Mouse (Mus musculus): ENCODE results near the gene Colca2.

Gene Colca2

DNA sequence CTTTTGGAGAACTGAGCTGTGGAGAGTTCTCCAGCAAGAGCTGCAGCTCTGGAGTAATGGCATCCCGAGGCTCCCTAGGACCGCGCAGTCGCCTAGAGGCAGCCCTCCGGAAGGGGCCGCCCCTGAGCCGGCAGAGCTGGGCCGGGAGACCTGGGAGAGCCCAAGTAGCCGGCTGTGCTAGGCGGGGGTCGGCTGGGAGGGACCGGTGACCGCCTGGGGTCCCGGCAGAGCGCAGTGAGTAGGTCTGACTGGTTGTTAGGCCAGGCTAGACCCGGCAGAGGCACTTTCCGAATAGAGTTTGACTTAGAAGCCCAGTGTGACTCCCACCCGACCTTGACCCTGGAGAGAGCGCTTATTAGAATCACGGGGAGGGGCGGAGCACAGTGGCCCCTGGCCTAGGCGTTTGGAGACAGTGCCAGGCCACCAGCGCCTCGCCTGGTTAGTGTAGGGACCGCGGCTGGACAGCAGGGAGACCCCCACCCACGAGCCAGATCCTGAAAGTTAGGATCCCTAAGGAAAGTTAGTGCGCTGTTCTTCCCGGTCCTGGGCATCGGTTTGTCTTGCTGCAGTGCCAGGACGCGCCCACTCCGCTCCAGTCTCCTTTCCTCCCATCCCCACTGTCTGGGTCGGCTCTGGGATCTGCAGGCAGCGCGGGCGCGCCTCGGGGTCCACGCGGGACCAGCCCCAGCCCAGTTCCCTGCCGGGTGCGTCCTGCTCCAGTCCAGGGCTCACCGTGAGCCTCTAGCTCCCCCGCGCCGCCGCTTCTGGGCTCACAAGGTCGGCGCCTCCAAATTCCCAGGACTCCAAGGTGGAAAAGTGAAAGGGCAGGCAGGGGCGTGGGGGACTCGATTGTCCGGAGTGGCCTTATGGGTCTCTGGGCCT is at the start of gene Colca2:
Gene Colca2 (minus strand): TSS at position 70 of the 882 bp plus-strand sequence.
- DNase-seq (ENCODE audit: low spot score in 2 of 2), result peak; percentile 34 to 43

DNA sequence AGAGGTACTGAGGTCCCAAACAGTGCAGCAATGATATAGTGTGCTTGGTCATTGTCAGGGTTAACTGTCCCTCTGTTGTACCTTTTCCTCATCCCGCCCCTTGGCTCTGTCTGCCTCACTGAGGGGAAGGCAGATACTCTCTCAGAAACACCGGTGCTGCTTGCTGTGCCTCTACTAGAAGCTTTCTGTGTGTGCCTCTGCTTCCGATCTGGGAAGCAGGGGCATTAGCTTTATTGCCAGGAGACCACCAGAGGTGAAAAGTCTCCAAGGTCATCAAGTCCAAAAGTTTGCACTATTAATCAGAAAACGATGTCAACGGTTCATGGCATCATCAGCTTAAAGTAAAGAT is 49.2 kb upstream of the Colca2 start:
- DNase-seq (ENCODE audit: low spot score in 2 of 2), result no peak

DNA sequence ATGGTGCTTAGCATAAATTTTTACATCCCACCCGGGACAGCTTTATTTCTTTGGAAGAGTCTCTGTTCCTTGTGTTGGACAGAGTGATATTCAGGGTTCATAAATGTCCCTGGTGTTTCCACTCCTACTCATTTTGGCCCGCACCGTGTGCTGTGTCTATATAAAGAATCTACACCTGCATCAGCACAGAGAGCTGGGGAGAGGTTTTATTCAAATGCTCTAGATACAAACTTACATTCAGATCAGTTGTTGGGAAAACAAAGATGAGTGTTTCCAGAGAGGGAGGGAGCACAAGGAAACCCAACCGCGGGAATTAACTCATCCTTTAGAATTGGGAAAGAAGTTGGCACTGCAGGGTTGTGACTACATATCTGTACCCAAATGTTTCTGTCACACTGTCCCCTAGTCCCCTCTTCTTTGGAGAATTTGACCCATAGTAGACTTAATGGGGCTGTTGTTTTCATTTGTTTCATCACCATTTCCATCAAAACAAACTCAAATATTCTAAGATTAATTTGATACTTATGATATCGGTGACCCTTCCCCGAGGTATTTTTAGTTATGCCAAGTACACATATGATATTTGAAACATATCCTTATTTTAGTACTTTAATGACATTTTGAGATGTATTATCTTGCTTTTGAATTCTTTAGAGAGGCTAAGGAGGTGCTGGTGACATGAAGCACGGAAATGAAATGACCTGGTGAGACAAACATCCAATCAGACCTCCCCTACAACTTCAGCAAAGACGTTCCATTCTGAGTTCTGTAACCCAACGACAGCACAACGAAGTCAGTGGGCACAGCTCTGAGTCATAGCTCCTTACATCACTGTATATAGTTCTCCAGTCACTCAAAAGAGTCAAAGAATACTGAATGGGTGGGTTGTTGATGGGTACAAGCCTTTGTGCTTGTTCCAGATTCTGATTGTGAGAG is 48.5 kb upstream of the Colca2 start:
- DNase-seq (ENCODE audit: low spot score in 2 of 2), result no peak

DNA sequence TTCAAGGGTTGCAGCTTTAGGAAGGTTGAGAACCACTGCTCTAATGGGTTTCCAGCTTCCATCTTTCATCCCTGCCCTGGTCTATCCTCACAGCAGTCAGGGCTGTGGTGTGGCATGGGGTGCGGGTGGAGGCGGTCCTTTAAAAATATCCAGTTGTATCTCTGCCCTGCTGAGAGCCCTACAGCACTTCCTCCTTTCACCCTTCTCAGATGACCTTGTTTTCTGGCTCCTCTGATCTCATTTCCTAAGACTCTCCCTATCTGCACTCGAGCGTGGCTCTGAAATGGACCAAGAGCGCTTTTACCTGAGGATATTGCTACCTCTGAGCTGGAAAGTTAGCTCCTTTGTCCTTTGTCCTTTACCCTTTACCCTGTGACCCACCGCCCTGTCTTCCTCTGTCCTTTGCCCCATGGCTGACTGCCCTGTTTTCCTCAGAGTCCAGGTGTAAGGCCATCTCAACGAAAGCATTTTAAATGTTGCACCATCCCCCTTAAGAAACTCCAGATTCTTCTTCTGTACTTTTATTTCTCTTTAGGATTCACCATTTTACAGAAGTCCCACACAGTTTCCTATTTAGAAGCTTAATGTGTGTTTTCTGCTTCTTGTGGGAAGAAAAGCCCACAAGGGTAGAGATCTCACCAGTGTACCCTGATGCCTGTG is 46.2 kb upstream of the Colca2 start:
- no peak for DNase-seq (ENCODE audit: low spot score in 2 of 2)

DNA sequence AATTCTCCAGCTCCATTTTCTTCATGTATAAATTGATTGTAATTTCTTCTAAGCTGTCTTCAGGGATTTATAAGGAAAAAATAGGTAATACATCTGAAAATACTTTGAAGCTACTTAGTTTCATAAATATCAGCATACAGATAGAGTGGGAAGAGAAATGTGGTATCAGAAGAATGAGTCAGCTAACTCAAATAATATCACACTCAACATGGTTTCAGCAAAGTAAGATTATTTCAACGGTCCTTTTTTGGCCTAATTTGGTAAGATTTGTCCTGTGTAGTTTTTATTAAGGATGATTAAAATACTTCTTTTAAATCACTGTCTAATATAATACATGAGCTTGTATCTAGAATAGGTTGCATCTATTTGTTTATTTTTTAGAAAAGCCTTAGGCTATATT is 41.7 kb upstream of the Colca2 start:
- no peak for DNase-seq (ENCODE audit: low spot score in 2 of 2)

DNA sequence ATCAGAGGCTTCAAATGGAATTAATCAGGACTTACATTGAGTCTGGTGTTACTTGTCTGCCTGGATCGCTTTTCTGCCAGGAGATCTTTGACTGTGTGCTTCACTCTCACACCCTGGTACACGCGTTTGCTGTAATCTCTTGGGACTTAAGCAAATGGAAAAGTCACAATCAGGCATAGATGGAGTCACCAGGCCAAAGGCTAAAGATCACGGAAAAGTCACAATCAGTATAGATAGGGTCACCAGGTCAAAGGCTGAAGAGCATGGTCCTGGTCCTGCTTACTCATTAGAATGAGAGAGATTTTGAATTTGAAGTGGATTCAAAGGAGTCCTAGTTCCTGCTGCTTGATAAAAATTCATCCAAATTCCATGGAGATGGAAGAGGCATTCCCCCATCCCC is 39.9 kb upstream of the Colca2 start:
- no peak for DNase-seq (ENCODE audit: low spot score in 2 of 2)

DNA sequence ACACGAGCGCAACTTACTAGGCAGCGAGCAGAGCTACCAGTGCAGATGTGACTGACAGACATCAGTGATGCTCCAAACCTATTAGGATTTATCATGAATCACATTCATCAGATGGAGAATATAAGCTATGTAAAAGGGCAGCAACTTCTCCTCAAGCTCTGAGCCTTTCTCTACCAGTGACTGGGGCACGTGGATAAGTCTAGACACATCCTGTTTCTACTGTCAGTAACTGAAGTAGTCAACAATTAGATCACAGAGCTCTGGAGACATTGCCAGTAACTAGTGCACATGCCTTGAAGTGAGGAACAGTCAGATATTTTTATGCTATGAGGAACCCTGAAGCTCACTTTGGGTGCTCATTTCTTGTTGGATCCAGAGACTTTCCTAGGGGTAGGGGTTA is 39.0 kb upstream of the Colca2 start:
- no peak for DNase-seq (ENCODE audit: low spot score in 2 of 2)

DNA sequence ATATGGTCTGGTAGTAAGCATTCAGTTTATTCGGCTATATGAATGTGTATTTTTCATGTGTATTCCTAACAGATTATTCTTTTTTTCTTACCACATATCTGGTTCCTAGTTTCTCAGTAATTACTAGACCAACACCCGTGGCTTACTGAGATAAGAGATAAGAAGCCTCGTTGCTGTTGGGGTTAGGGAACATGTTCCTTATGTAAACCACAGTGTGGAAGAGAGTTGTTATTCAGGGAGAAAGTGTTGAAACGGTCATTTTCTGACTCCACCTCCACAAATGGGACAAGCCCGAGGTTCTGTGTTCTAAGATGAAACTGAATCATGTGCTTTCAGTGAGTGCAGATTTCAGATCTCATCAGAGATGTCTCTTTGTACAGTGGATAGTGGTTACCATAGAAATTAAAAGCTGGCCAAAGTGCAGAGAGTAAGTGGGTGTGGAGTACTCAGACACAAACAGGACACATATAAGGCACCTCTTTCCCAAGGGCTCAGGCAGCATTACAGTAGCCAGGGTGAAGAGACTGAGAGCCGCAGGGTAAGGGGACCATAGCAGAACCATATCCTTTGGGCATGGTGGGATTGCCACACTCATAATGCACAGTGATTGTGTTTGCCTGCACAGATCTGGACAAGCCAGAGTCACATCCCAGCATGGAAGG is 37.2 kb upstream of the Colca2 start:
- DNase-seq (ENCODE audit: low spot score in 2 of 2), result no peak

DNA sequence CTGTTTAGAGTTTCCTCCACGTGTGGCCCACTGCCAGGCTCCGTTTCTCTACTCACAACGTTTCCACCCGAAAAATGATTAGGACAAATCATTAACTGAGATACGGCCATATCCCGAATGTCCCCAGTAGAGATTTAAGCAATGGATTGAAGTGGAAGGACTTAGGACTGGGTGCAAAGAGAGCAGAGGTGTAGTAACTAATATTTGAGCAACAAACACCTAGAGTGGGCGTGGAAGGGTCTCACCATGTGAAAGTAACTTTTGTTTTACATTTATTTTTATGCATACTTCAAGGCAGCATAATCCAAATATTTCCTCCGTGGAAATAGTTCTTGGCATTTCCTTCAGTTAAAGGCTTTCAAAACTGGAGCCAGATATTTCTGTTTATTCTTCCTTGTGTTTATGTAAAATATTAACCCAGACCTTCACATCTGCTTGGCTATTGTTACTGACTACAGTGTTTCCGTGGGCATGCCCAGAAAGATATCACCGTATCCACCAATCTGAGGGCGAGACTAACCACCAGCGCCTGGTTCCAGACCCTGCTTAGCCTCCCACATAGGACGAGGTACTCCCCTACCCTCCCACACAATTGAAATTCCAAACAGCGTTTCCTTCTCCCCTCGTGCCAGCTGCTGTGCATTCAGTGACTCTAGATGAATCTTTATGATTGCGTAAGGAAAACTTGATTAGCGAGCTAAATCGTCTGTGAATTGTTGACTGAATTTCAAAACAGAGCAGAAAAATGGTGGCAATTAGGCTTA is 34.4 kb upstream of the Colca2 start:
- no peak for DNase-seq (ENCODE audit: low spot score in 2 of 2)

DNA sequence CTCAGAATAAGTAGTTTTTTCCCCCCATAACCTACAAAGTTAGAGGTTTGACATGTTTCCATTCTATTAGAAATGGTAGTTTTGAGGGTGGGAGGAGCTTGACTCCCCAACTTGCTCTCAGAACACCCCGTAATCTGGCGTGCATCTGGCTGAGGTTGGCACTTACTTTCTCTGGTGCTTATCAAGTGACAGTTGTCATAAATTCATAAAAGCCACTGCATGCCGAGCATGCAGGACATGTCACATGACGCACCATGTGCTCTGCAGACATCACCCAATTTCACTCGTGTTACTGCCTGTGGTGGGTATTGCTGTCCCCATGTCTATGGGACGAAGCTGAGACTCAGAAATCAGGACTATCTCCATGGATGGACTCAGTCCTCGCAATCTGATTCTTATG is 32.1 kb upstream of the Colca2 start:
- DNase-seq (ENCODE audit: low spot score in 2 of 2), result no peak

DNA sequence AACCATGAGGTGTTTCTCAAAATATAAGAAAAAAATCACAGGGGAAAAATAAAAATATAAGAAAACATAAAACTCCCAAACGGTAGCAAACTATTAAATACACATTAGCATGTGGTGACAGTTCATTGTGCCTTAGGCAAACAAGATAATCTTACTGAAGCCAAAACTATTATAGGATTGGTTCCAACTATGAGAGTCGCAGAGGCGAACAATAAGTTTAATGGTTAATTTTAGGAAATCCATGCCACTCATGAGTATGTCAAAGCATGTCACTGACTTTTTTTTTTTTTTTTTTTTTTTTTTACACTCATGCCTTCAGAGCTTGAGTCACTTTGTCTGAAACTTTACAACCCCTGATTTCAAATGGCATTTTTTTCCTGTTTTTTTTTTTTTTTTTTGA is 28.0 kb upstream of the Colca2 start:
- DNase-seq (ENCODE audit: low spot score in 2 of 2), result no peak

DNA sequence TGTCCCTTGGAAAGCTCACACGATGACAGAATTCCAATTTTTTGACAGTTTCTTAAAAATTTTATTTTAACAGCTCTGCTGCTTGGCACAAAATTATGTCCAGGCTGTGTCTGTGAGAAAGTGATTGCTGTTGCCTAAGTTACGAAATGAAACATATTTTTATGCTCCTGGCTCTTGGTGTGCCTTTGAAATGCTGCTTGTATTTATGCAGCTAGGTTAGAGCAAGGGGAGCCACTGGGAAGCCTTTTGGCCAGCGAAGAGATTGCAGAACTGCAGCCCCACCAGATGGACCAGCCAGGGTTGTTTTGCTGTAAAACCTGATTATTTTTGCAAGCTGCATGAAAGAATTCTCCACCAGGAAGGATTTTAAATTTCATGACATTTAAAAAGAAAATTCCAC is 26.8 kb upstream of the Colca2 start:
- DNase-seq (ENCODE audit: low spot score in 2 of 2), result no peak

DNA sequence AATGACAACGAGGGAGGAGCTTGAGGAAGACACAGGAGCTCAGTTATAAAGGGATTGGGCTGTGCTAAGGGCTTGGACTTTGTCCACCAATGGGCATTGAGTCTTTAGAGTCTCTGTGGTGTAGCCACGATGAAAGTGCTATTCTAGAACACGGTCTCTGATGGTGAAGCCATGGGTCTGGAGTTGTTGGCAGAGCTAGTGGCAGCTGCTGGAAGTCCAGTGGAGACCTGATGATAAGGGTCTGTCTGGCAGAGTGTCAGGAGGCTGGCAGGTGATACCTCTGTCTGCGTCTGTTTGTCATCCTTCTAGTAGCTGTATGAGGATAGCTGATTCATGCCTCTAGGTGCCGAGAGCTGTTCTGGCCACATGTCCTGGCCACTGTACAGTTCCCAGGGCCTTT is 25.6 kb upstream of the Colca2 start:
- no peak for DNase-seq (ENCODE audit: low spot score in 2 of 2)

DNA sequence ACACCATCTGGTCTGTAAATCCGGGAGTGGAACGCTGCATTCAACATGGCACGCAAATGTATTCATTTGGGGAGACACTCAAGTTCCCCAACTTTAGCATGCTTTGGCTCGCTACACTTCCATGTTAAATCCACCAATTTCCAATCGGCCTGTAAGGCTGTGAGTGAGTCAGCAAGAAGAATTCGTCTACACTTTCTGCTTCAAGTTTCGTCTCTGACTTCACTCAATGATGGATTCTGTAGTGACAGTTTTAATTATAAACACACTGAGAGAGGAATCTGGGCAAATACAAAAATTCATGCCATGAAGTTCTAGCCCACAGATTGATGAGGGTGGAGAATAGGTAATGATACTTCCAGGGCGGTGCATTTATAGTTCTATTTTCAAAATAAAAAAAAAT is 15.2 kb upstream of the Colca2 start:
- no peak for DNase-seq (ENCODE audit: low spot score in 2 of 2)

DNA sequence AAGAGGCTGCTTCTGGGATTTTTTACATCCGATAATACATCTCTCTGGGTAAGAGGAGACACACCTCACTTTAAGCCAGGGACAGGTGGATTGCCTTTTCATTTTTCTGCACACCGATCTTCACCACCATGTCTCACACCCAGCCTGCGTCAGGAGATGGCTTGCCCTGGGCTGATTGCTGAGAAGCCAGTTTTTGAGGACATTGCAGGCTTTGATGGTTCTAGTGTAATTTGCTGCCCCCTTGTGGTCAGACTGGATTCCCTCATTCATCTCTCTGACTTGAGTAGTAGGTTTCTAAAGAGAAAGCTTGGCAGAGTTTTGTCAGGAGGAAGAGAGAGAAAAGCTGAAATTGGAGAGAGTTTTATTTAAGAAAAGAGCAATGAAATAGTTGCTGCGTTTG is 14.3 kb upstream of the Colca2 start:
- peak; percentile 69 to 80 for DNase-seq (ENCODE audit: low spot score in 2 of 2)

DNA sequence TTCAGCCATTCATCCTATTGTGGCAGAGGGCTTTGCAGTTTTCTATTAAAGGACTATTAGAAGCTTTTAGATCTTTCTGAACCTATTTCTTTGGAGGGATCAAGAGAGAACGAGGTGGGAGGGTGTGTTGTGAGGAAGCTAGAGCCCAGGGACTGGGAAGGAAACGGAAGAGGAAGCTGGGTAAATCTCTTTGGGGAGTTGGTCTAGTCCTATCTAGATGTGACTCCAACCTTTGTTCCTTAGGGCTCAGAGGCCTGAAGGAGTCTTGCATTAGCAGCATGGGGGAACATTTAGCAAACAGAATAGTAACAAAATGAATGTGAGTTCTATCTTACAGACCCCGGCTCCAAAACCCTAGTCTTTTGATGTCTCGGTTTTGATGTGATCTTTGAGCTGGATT is 12.6 kb upstream of the Colca2 start:
- DNase-seq (ENCODE audit: low spot score in 2 of 2), result no peak

DNA sequence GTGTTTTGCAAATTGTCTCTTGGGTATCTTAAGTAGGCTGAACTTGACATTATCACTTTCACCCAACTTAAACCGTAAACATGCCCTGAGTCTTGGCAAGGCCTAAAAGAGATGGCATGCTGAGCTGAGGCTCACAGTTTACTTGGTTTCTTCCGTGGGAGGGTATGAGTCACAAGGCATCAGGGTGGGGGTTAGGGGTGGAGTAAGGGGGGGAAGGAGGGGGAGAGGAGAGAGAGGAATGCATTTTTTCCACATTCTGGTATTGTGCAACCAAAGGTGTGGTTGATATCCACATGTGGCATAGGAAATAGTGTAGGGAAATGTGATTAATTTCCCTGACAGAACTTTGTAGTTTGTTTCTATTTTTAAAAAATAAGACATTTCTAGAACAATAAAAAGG is 7.7 kb upstream of the Colca2 start:
- DNase-seq (ENCODE audit: low spot score in 2 of 2), result no peak

DNA sequence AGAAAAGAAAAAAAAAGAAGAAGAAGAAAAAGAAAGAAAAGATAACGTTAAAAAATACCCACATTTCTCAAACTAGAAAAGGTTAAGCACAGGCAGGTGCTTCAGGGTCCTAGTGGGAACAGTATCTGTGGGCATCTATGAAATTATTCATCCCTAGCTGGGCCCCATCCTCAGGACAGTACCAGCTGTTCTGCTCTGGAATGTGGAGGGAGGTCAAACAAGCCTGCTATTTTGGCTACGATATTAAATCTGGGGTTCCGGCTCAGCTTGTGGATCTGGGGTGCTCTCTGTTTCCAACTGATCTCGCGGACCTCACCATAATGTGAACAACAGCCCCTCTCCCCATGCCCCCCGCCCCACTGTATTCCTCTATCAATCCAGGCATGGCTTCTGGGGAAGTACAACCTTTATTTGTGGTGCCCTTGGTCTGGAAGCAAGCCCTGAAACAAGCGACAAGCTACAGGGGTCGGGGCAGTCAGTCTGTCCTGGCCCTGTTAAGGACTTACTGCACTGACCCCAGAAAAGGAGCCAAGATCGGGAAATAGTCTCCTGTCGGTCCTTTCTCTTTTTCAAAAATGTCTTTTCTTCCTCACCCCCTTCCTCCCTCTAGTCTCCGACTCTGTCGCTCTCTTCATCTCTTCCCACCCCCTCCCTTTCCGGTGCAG is 403 bp downstream of the Colca2 start:
- no peak for DNase-seq (ENCODE audit: low spot score in 2 of 2)

DNA sequence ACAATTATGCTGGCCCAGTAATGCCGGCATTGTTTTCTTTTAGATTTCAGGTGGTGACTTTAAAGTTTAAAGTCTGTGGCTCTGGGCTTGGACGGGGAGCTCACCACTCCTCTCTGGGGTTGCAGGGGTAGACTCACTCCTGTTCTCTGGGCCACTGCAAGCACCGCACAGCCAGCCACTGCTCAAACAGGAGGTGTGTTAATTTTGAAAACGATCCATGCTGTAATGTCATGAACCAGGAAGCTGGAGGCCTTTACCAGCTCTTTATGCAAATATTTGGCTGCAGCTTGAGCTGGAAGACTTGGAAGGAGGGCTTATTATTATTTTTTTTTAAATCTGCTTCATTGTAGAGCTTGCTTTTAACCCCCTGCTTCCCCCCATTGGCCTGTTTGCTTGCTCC is 3.7 kb downstream of the Colca2 start:
- no peak for DNase-seq (ENCODE audit: low spot score in 2 of 2)

DNA sequence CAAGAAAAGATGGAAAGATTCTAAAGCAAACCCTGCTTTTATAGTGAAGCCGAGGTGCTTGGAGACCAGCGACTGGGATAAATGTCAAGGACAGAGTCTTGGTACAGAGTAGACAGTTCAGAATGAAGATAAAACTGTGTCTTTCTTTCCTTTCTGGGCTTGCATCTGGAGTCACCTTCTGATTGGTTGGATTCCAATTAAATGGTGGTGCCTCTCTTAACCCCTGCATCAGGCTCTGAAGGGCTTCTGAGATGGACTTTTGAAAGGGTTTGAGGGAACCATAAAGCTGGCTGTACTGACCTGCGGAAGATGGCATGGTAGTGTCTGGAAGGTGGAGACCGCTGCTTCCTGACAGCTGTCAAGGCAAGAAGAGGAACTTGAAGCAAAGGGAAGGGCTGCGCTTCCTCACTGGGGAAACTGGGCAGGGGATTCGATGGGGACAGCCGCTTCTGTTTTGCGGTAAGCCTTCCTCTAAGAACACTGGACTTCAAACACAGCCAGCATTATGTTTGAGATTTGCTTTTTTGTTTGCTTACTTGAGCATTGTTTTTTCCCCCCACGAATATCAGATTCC is 4.7 kb downstream of the Colca2 start:
- DNase-seq (ENCODE audit: low spot score in 2 of 2), result no peak
